12 mouse cellular contexts compared by ENCODE assay signal in genomic region chr13:56327779-56328178, GRCm38 (mm10). TPM values are rescaled to one million over a fixed set of nuclear protein-coding genes. Genes with fewer than 3 reads are reported as not detected.
DNase-seq lines count a peak whose midpoint lies in the region; ATAC-seq and TF ChIP-seq lines count a peak whose summit lies in the region.
"Had no signal": no experiment of that assay in that cellular context is flagged by ENCODE, and none has a peak within 500 bp of the region (broad histone marks: within the 10 kb centered on the region; RNA-seq: fewer than 3 reads in every experiment).

No protein-coding gene starts in this region.

- peaks cover 10% of the 10 kb centered on the region for H3K27me3 ChIP-seq in forebrain, embryonic 10.5 days (ENCODE audit: poor library complexity, severe bottlenecking)
- H3K27me3 ChIP-seq in forebrain, embryonic 12.5 days, result peaks cover 12% of the 10 kb centered on the region; the same call in 1 of the 2 replicates
- H3K27me3 ChIP-seq in liver, adult 2 months (ENCODE audit: control insufficient read depth, insufficient read depth, low read length), result no peaks in the 10 kb centered on the region
- H3K27me3 ChIP-seq in liver, embryonic 12.5 days (replicated peaks), result peaks cover 10% of the 10 kb centered on the region
- peaks cover 12% of the 10 kb centered on the region; the same call in 1 of the 2 replicates for H3K27me3 ChIP-seq in limb, embryonic 10.5 days (ENCODE audit: low read depth, poor library complexity, severe bottlenecking)
- H3K27me3 ChIP-seq: liver, embryonic 15.5 days had no signal

- DNase-seq in forebrain, embryonic 10.5 days (ENCODE audit: extremely low spot score, low spot score), result peak; percentile 28
- DNase-seq in liver, adult 2 months (ENCODE audit: extremely low read depth, low read depth, low spot score), result peak; percentile 12
- DNase-seq in limb, embryonic 10.5 days (ENCODE audit: low spot score), result peak; percentile 69
- no peak for DNase-seq in thymus, postnatal 4 days
- DNase-seq: cerebellum, adult 18-20 months; kidney, adult 11 months had no signal

- no peaks in the 10 kb centered on the region for H3K36me3 ChIP-seq in forebrain, embryonic 10.5 days (replicated peaks)
- H3K36me3 ChIP-seq in forebrain, embryonic 12.5 days (replicated peaks), result no peaks in the 10 kb centered on the region
- H3K36me3 ChIP-seq in liver, adult 2 months (ENCODE audit: control insufficient read depth, insufficient read depth, low read length), result no peaks in the 10 kb centered on the region
- H3K36me3 ChIP-seq in liver, embryonic 12.5 days, result no peaks in the 10 kb centered on the region
- H3K36me3 ChIP-seq in limb, embryonic 10.5 days, result no peaks in the 10 kb centered on the region
- H3K36me3 ChIP-seq: liver, embryonic 15.5 days had no signal

- TF ChIP-seq CTCF in liver, adult 2 months (IDR thresholded peaks at IDR 0.05; ENCODE audit: low read depth, low read length), result peak; percentile 78
- peak; percentile 33; the same call in 1 of the 2 replicates for TF ChIP-seq CTCF in bone marrow macrophage, adult 2 months (IDR thresholded peaks at IDR 0.05; ENCODE audit: low read depth, low read length)

- WGBS in forebrain, embryonic 10.5 days, result 21% methylated on average over 6 of the region's 6 CpGs
- WGBS in forebrain, embryonic 12.5 days, result 24% methylated on average over 6 of the region's 6 CpGs
- WGBS in liver, adult 2 months, result 30% methylated on average over 6 of the region's 6 CpGs
- WGBS in liver, embryonic 12.5 days (ENCODE audit: insufficient replicate concordance), result 20% methylated on average over 6 of the region's 6 CpGs
- WGBS in limb, embryonic 10.5 days, result 21% methylated on average over 6 of the region's 6 CpGs

- H3K79me2 ChIP-seq in liver, adult 2 months (ENCODE audit: control insufficient read depth, insufficient read depth, low read length), result no peaks in the 10 kb centered on the region

- H3K27ac ChIP-seq in forebrain, embryonic 10.5 days, result no peak overlapping the region
- no peak overlapping the region for H3K27ac ChIP-seq in forebrain, embryonic 12.5 days
- H3K27ac ChIP-seq in liver, adult 2 months (replicated peaks; ENCODE audit: insufficient read depth, low read depth, low read length), result no peak overlapping the region
- H3K27ac ChIP-seq in liver, embryonic 12.5 days, result no peak overlapping the region
- H3K27ac ChIP-seq in bone marrow macrophage, adult 2 months (ENCODE audit: insufficient read depth, low read depth, low read length), result no peak overlapping the region
- H3K27ac ChIP-seq in limb, embryonic 10.5 days, result no peak overlapping the region
- H3K27ac ChIP-seq: liver, embryonic 15.5 days had no signal

- H3K9ac ChIP-seq in forebrain, embryonic 12.5 days, result no peak overlapping the region
- no peak overlapping the region for H3K9ac ChIP-seq in liver, adult 2 months (ENCODE audit: low read depth, low read length)
- H3K9ac ChIP-seq in liver, embryonic 12.5 days, result no peak overlapping the region
- H3K9ac ChIP-seq: liver, embryonic 15.5 days had no signal

- ATAC-seq in forebrain, embryonic 12.5 days (ENCODE audit: low FRiP score), result no peak
- ATAC-seq in liver, embryonic 12.5 days, result no peak
- no peak for ATAC-seq in activated CD4-positive, CD25-positive, alpha-beta regulatory T cell, adult 4 months
- ATAC-seq: forebrain, embryonic 16.5 days had no signal

- TF ChIP-seq POLR2A in liver, adult 2 months (IDR thresholded peaks at IDR 0.05; ENCODE audit: extremely low read depth, insufficient read depth, low read length), result no peak
- no peak for TF ChIP-seq POLR2A in bone marrow macrophage, adult 2 months (IDR thresholded peaks at IDR 0.05; ENCODE audit: borderline replicate concordance, low read depth, low read length)

- no peak overlapping the region for H3K4me2 ChIP-seq in forebrain, embryonic 12.5 days
- no peak overlapping the region for H3K4me2 ChIP-seq in liver, embryonic 12.5 days
- H3K4me2 ChIP-seq: liver, embryonic 15.5 days had no signal

- H3K9me3 ChIP-seq in forebrain, embryonic 10.5 days, result no peaks in the 10 kb centered on the region
- H3K9me3 ChIP-seq in forebrain, embryonic 12.5 days, result no peaks in the 10 kb centered on the region
- no peaks in the 10 kb centered on the region for H3K9me3 ChIP-seq in liver, embryonic 12.5 days (replicated peaks)
- H3K9me3 ChIP-seq in limb, embryonic 10.5 days (replicated peaks), result no peaks in the 10 kb centered on the region
- H3K9me3 ChIP-seq: liver, embryonic 15.5 days had no signal

- no peak overlapping the region for H3K4me3 ChIP-seq in forebrain, embryonic 10.5 days
- H3K4me3 ChIP-seq in forebrain, embryonic 12.5 days (replicated peaks), result no peak overlapping the region
- no peak overlapping the region for H3K4me3 ChIP-seq in liver, adult 2 months (ENCODE audit: insufficient read depth, low read depth, low read length)
- H3K4me3 ChIP-seq in liver, embryonic 12.5 days, result no peak overlapping the region
- no peak overlapping the region for H3K4me3 ChIP-seq in bone marrow macrophage, adult 2 months (ENCODE audit: insufficient read depth, low read length)
- no peak overlapping the region for H3K4me3 ChIP-seq in limb, embryonic 10.5 days
- H3K4me3 ChIP-seq: liver, embryonic 15.5 days had no signal

- peaks cover 27% of the 10 kb centered on the region for H3K4me1 ChIP-seq in forebrain, embryonic 10.5 days
- H3K4me1 ChIP-seq in forebrain, embryonic 12.5 days, result peaks cover 19% of the 10 kb centered on the region
- no peaks in the 10 kb centered on the region for H3K4me1 ChIP-seq in liver, adult 2 months (ENCODE audit: control insufficient read depth, insufficient read depth, low read length)
- H3K4me1 ChIP-seq in liver, embryonic 12.5 days, result no peaks in the 10 kb centered on the region
- no peaks in the 10 kb centered on the region for H3K4me1 ChIP-seq in bone marrow macrophage, adult 2 months (ENCODE audit: control insufficient read depth, insufficient read depth, low read length)
- peaks cover 36% of the 10 kb centered on the region for H3K4me1 ChIP-seq in limb, embryonic 10.5 days
- H3K4me1 ChIP-seq: liver, embryonic 15.5 days had no signal

RNA-seq across cellular contexts. Expression of gene Cxcl14, which starts 31.4 kb away (rescaled TPM):
- 2.3 and 2.7 TPM in 2 replicates for polyA plus RNA-seq in forebrain, embryonic 10.5 days (2016; fragmentation: Nextera tagmentation; extraction: Ambion mirVana)
- polyA plus RNA-seq in forebrain, embryonic 12.5 days (2016; fragmentation: Nextera tagmentation; extraction: Ambion mirVana), result 19.5 and 26.3 TPM in 2 replicates
- 0.20 and 0.46 TPM in 2 replicates for total RNA-seq in liver, adult 2 months (2014; rRNA removed)
- 2.2 and 2.6 TPM in 2 replicates for polyA plus RNA-seq in liver, adult 2 months (2012; rRNA removed)
- polyA plus RNA-seq in liver, embryonic 12.5 days (2016; fragmentation: Nextera tagmentation; extraction: Ambion mirVana), result 0.41 and 1.6 TPM in 2 replicates
- 0.73 and 1.5 TPM in 2 replicates for polyA plus RNA-seq in bone marrow macrophage, adult 2 months (2012; ENCODE audit: insufficient read depth, insufficient read length, missing spikeins)
- polyA plus RNA-seq in limb, embryonic 10.5 days (2016; fragmentation: Nextera tagmentation; extraction: Ambion mirVana), result 29.8 and 112 TPM in 2 replicates
- not detected for polyA plus RNA-seq in activated CD4-positive, CD25-positive, alpha-beta regulatory T cell, adult 4 months (2017; shearing (Covaris generic))
